Mouse (Mus musculus): ENCODE measurements at regions not wholly inside any gene's neighbourhood (a gene's known extent, or its start where the extent isn't known, plus 50 kb on each side); places are given as distances from the start of the nearest gene placed in this dataset.
A peak's percentile ranks its signal among the peaks of the same experiment; 100 is the strongest.

GRCm38 (mm10) chr11:32991036-32991616 is 156.1 kb downstream of the Fgf18 start:
- intact Hi-C loops (cut with DNase I) = no loop called here
- no peak for DNase-seq (ENCODE audit: low spot score in 2 of 2)

GRCm38 (mm10) chr11:32990201-32990600 is 157.0 kb downstream of the Fgf18 start:
- DNase-seq (ENCODE audit: low spot score in 2 of 2) = no peak
- intact Hi-C loops (cut with DNase I) = no loop called here

DNA sequence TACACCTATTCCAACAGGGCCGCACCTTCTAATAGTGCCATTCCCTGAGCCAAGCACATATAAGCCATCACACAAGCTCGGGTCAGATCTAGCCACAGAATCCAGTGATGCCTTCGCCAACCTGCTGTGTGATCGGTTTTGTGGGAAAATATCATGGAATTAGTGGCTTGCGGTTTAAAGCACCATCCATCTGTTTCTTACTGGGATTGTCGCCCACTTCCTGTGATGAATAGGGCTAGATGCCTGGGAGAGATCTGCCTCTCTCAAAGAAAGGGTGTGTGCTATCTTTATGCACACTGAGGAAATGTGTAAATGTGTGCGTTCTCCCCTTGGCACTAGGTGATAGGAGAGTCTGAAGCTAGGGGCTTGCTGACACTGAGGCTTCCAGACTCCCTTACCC is 154.5 kb upstream of the Smim23 start:
- DNase-seq (ENCODE audit: low spot score in 2 of 2) = peak in 1 of 2 experiments; percentile 14
- intact Hi-C loops (cut with DNase I) = no loop called here

GRCm38 (mm10) chr11:32976572-32976971 is 152.2 kb upstream of the Smim23 start:
- no peak for DNase-seq (ENCODE audit: low spot score in 2 of 2)
- intact Hi-C loops (cut with DNase I) = no loop called here

GRCm38 (mm10) chr11:32973453-32973852 is 149.0 kb upstream of the Smim23 start:
- intact Hi-C loops (cut with DNase I) = no loop called here
- DNase-seq (ENCODE audit: low spot score in 2 of 2) = no peak

DNA sequence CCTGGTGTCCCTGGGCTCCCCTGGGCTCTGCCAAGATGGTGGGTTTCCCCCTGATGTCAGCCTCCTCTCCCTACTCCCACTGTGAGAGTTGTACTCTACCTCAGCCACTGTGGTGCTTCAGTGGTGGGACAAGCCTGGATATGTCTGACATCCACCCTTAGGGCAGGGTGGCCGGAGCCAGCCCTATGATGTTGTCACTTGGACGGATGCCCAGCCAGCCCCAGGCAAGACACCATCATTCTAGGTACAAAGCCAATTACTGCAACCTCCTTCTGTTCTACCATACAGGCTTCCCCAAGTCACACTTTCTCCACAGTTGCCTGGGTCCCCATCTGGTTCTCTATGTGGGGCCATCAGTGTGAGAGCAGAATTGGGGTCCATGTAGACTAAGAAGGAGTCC is 141.0 kb upstream of the Smim23 start:
- intact Hi-C loops (cut with DNase I) = no loop called here
- DNase-seq (ENCODE audit: low spot score in 2 of 2) = no peak

DNA sequence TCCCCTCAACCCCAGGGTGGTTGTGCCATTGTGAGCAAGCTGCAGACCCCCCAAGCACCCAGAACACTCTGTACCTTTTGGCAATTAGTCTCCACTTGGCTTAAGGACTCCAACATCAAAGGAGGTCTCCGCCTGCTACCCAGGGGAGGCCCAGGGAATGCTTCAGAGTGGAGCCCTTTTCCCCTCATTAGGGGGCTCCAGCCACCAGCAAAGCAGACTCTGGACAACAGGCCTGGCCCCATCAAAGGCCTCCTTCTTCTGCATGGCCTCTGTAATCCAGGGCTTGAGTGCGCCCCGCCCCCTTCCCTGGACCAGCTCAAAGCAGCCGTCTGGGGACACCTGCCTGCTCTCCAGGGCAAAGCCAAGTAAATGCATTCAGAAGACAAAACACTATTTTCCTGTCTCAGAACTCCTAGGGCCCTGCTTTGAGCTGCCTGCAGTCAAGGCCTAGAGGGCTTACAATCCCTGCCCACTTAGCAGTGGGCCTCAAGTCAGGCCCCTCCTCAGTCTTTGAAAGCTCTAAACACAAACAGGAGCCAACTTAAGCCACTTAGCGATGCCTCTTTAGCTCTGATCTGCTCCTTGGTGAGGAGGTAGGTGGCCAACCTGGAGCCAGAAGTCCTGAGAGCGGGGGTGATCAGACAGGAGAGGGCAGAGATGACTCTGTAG is 139.4 kb upstream of the Smim23 start:
- DNase-seq (ENCODE audit: low spot score in 2 of 2) = peak in 1 of 2 experiments; percentile 9
- intact Hi-C loops (cut with DNase I) = no loop called here

DNA sequence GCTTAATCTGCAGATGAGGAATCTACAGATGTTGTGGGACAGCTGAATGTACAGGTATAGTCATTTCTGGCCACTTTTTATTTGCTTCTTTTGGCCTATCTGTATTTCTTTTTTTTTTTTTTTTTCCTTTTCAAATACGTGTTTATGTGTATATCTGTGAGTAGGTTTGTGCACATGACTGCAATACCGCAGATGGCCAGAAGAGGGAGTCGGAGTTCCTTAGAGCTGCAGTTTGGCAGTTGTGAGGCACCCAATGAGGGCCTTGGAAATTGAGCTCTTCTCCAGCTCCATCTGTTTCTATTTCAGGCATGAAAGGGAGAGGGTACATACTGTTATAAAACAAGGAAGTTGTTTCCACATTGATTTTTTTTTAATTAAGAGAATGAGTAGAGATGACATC is 137.2 kb upstream of the Smim23 start:
- intact Hi-C loops (cut with DNase I) = no loop called here
- no peak for DNase-seq (ENCODE audit: low spot score in 2 of 2)

- intact Hi-C loops (cut with DNase I) = loop anchor here (5.0 kb wide), 3 partner anchors 138 to 242 kb away; partner anchors contain the start of gene Fgf18
- no peak for DNase-seq (ENCODE audit: low spot score in 2 of 2)
Measured at GRCm38 (mm10) chr11:32958961-32959360, 134.6 kb upstream of the Smim23 start.

DNA sequence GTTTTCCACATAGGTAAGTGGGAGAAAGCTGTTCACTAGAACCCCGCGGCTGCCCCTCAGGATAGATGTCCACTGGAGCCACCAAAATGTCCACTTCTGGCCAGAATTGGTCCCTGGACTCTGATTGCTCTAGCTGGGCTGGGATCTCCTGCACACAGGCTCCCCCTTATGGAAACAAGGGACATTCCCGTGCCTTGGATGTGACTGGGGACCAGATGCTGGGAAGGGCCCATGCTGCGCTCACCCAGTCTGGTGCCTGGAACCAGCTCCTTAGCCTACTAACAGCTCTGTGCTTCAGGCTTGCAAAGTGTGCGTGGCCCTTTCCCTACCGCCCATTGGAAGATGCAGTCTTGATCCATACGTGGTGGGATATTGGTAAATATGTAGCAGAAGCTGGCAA is 132.6 kb upstream of the Smim23 start:
- DNase-seq (ENCODE audit: low spot score in 2 of 2) = peak; percentile 55 to 65
- intact Hi-C loops (cut with DNase I) = loop anchor here (1.0 to 5.0 kb wide), 5 partner anchors 62 to 240 kb away; partner anchors contain the start of gene Fgf18

DNA sequence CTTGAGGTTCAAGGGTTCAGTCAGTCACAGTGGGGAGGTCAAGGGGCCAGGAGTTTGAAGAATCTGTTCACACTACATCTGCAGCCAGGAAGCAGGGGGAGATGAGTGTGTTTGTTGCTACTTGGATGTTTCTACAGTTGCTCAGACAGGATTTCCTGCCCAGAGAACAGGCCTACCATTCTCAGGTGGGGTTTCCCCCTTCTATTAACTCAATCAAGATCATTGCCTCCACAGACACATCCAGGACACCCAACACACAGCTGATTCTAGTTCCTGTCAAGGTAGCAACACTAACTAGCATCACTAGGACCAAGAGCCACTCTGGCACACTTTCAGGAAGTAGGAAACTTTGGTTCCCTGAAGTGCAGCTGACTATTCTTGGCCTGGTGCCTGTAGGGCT is 127.9 kb upstream of the Smim23 start:
- no peak for DNase-seq (ENCODE audit: low spot score in 2 of 2)

GRCm38 (mm10) chr11:32948132-32948531 is 123.7 kb upstream of the Smim23 start:
- no peak for DNase-seq (ENCODE audit: low spot score in 2 of 2)
- intact Hi-C loops (cut with DNase I) = no loop called here

More for the DNA sequence above, 127.9 kb upstream of the Smim23 start:
- intact Hi-C loops (cut with DNase I) = no loop called here

DNA sequence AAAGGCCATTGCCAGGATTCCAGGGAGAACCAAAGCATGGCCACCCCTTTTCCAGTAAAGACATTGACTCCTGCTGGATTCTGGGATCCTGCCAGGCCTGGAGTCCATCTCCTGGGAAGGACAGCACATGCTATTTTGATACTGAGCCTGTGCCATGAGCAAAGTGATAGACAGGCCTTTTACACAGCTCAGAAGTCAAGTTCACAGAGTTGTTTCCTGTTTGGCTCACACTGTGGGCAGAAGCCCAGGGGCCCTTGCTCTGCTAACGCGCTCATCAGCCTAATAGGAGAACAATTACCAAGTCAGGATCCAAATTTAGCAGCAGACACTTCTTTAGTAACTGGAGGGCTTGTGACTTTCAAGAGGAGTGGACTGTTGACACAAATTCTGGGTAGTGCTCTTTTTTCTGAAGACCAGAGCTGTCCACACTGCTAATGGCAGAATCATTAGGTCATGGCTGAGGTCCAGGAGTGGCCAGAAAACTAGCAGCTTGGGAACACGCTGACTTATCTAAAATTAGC is 122.1 kb upstream of the Smim23 start:
- no peak for DNase-seq (ENCODE audit: low spot score in 2 of 2)
- intact Hi-C loops (cut with DNase I) = no loop called here

GRCm38 (mm10) chr11:32945071-32945470 is 120.7 kb upstream of the Smim23 start:
- intact Hi-C loops (cut with DNase I) = no loop called here

DNA sequence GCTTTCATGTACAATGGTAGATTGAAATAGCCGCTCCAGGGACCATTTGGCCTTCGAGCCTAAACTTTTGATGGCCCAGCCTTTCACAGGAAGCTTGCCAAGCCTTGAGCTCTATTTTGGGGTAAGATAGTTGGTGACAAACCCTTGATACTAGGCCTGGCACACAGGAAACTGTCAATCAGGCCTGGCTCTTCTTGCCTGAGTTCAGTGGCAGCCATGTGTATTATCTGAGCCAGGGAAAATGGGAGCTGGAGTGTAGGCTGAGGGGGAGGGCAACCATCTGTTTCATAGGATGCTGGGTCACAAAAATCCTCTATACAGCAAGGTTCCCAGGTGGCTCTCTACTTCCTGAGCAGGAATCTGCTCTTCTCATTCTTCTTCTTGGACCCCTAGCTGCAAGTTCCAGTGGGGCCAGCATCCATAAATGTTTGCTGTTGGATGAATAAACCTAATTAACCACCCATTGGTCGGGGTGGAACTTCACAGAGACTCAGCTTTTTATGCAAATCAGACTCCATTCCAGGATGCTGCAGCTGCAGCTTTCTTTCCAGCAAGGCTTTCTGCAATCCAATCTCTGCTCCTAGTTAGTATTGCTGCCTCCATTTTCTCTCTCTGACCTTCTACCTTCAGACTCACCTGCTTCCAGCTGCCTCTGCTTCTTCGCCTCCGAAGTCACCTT is 117.1 kb upstream of the Smim23 start:
- intact Hi-C loops (cut with DNase I) = no loop called here
- DNase-seq (ENCODE audit: low spot score in 2 of 2) = peak; percentile 44 to 85

More at GRCm38 (mm10) chr11:32945071-32945470, 120.7 kb upstream of the Smim23 start:
- DNase-seq (ENCODE audit: low spot score in 2 of 2) = no peak

DNA sequence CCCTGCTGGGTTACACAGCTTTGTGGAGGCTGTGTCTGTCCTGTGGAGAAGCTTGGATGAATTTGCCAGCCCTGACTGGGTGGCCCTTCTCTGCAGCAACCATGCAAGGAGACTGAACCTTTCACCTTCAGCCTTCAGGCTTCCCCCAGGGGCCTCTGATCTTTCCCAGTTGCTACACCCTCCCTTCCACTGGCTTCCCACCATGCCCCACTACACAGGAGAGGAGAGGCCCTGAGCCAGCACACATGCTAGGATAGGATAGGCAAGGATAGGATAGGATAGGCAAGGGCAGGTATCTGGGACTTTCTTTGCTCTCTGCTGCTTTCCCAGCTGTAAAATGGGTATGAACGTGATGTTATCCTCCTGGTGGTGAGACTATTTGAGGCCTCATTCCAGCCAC is 114.7 kb upstream of the Smim23 start:
- intact Hi-C loops (cut with DNase I) = no loop called here
- DNase-seq (ENCODE audit: low spot score in 2 of 2) = no peak

GRCm38 (mm10) chr11:32937167-32937566 is 112.8 kb upstream of the Smim23 start:
- intact Hi-C loops (cut with DNase I) = no loop called here

GRCm38 (mm10) chr11:32931928-32932327 is 107.5 kb upstream of the Smim23 start:
- intact Hi-C loops (cut with DNase I) = no loop called here
- DNase-seq (ENCODE audit: low spot score in 2 of 2) = no peak

More at GRCm38 (mm10) chr11:32937167-32937566, 112.8 kb upstream of the Smim23 start:
- no peak for DNase-seq (ENCODE audit: low spot score in 2 of 2)

GRCm38 (mm10) chr11:32931018-32931417 is 106.6 kb upstream of the Smim23 start:
- intact Hi-C loops (cut with DNase I) = no loop called here

DNA sequence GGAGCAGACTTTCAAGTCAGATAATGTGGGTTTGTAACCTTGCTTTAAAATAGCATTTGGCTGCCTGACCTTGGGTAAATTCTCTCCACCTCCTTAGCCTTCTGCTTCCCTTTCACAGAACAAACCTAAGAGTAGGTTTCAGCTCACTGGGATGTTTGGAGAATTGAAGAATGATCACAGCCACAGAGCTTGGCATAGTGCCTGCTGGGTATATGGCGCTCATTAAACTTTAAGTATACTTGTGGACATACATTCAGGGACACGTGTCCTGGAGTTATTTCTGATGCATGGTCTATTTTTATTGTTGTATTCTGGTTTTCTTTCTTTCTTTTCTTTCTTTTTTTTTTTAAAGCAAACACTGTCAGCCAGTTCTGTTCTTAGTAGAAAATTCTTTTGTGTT is 104.4 kb upstream of the Smim23 start:
- DNase-seq (ENCODE audit: low spot score in 2 of 2) = no peak

More at GRCm38 (mm10) chr11:32931018-32931417, 106.6 kb upstream of the Smim23 start:
- no peak for DNase-seq (ENCODE audit: low spot score in 2 of 2)

More for the DNA sequence above, 104.4 kb upstream of the Smim23 start:
- intact Hi-C loops (cut with DNase I) = no loop called here
